Comparison of ENCODE assay signal across 8 mouse cellular contexts in the genomic region with DNA sequence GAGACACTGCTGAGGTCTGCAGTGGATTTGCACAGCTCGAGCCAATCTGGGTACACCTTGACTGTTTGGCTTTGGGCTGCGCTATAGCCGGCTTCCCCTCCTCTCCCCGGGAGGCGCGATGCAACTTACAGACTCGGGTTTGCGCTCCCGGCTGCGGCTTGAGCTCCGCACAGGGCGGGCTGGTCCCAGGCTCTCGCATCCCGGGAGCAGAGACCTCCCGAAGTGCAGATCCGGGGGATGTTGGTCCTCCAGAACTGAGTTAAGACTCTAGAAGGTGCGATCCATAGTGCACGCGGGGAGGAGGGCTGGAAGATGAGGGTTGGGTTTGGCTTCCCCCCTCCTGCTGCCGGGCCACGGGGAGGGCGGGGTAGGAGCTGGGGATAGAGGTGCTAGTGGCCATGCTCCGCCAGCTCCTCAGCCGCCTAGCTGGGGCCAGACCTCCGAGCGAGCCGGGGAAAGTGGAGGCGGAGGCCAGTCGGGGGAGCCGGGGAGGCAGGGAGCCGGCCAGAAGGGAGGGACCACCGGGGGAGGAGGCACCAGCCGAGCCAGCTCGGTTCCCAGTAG. TPM values are rescaled to one million over a fixed set of nuclear protein-coding genes. Genes with fewer than 3 reads are reported as not detected.
DNase-seq lines count a peak whose midpoint lies in the region; ATAC-seq and TF ChIP-seq lines count a peak whose summit lies in the region.

A gene (minus strand): TSS at position 560 of the 564 bp plus-strand sequence.

- H3K9me3 ChIP-seq in hindbrain, postnatal 0 days (ENCODE audit: low read length), result no peaks in the 10 kb centered on the region
- no peaks in the 10 kb centered on the region for H3K9me3 ChIP-seq in limb, embryonic 14.5 days (ENCODE audit: control insufficient read depth, low read length)
- no peaks in the 10 kb centered on the region for H3K9me3 ChIP-seq in midbrain, embryonic 14.5 days (ENCODE audit: control insufficient read depth, low read length)

- peak; percentile 72 for DNase-seq in ZHBTc4 (ENCODE audit: low read depth, low spot score)
- DNase-seq in cerebellum, postnatal 36 days, result peak; percentile 14 to 29
- DNase-seq in gastrocnemius, postnatal 25 days, result peak; percentile 76
- DNase-seq in hindbrain, postnatal 0 days (ENCODE audit: low spot score), result peak; percentile 32
- peak; percentile 56 for DNase-seq in limb, embryonic 14.5 days (ENCODE audit: low spot score)
- DNase-seq in midbrain, embryonic 14.5 days, result peak; percentile 78
- DNase-seq in spleen, postnatal 10 days (ENCODE audit: low spot score in 2 of 2), result peak; percentile 9 to 34
- DNase-seq in c-Kit-positive CD71-positive TER-119-positive erythroid progenitor cells, embryonic 14.5 days (ENCODE audit: low spot score), result no peak

- peak within 1 kb of the TSS; percentile 91 for H3K4me2 ChIP-seq in hindbrain, postnatal 0 days (ENCODE audit: low read depth, low read length)
- peak within 1 kb of the TSS; percentile 92 for H3K4me2 ChIP-seq in limb, embryonic 14.5 days (replicated peaks; ENCODE audit: low read depth, low read length, severe bottlenecking)
- H3K4me2 ChIP-seq in midbrain, embryonic 14.5 days (ENCODE audit: low read length), result peak within 1 kb of the TSS; percentile 96

- no peak within 1 kb of the TSS for H3K27ac ChIP-seq in hindbrain, postnatal 0 days
- no peak within 1 kb of the TSS for H3K27ac ChIP-seq in limb, embryonic 14.5 days (replicated peaks; ENCODE audit: low read depth, low read length)
- H3K27ac ChIP-seq in midbrain, embryonic 14.5 days (replicated peaks; ENCODE audit: low read depth, low read length), result no peak within 1 kb of the TSS

- TF ChIP-seq CTCF in hindbrain, postnatal 0 days (IDR thresholded peaks at IDR 0.05; ENCODE audit: low read depth), result no peak

- no peaks in the 10 kb centered on the region for H3K36me3 ChIP-seq in hindbrain, postnatal 0 days (ENCODE audit: insufficient read depth, low read length)
- no peaks in the 10 kb centered on the region for H3K36me3 ChIP-seq in limb, embryonic 14.5 days (ENCODE audit: control insufficient read depth, insufficient read depth, low read length)
- H3K36me3 ChIP-seq in midbrain, embryonic 14.5 days (ENCODE audit: control insufficient read depth, insufficient read depth, low read length), result no peaks in the 10 kb centered on the region

- ATAC-seq in hindbrain, postnatal 0 days, result peak; percentile 85
- peak; percentile 84 for ATAC-seq in limb, embryonic 14.5 days (ENCODE audit: low FRiP score, low read depth)
- ATAC-seq in midbrain, embryonic 14.5 days (ENCODE audit: low FRiP score, low TSS enrichment), result peak; percentile 77

- no peaks in the 10 kb centered on the region for H3K4me1 ChIP-seq in hindbrain, postnatal 0 days (ENCODE audit: insufficient read depth, low read length)
- peaks cover 5% of the 10 kb centered on the region; the same call in 1 of the 2 replicates for H3K4me1 ChIP-seq in limb, embryonic 14.5 days (ENCODE audit: control insufficient read depth, insufficient read depth, low read length)
- H3K4me1 ChIP-seq in midbrain, embryonic 14.5 days (ENCODE audit: control insufficient read depth, insufficient read depth, low read length), result peaks cover 13% of the 10 kb centered on the region

- H3K27me3 ChIP-seq in hindbrain, postnatal 0 days (ENCODE audit: insufficient read depth, low read length), result peaks cover 5% of the 10 kb centered on the region; the same call in 1 of the 2 replicates
- H3K27me3 ChIP-seq in limb, embryonic 14.5 days (ENCODE audit: control insufficient read depth, insufficient read depth, low read length), result peaks cover 54% of the 10 kb centered on the region
- H3K27me3 ChIP-seq in midbrain, embryonic 14.5 days (ENCODE audit: control insufficient read depth, insufficient read depth, low read length), result peaks cover 49% of the 10 kb centered on the region

- peak within 1 kb of the TSS; percentile 46 for H3K4me3 ChIP-seq in hindbrain, postnatal 0 days (ENCODE audit: low read length)
- peak within 1 kb of the TSS; percentile 42 for H3K4me3 ChIP-seq in limb, embryonic 14.5 days (replicated peaks; ENCODE audit: low read length)
- peak within 1 kb of the TSS; percentile 46 for H3K4me3 ChIP-seq in midbrain, embryonic 14.5 days (replicated peaks; ENCODE audit: low read depth, low read length)

- under 1% methylated on average over 34 of the region's 34 CpGs for WGBS in hindbrain, postnatal 0 days
- WGBS in limb, embryonic 14.5 days, result under 1% methylated on average over 32 of the region's 34 CpGs
- under 1% methylated on average over 34 of the region's 34 CpGs for WGBS in midbrain, embryonic 14.5 days

- no peak within 1 kb of the TSS; the same call in 1 of the 2 replicates for H3K9ac ChIP-seq in hindbrain, postnatal 0 days (replicated peaks; ENCODE audit: low read length)
- H3K9ac ChIP-seq in limb, embryonic 14.5 days (ENCODE audit: low read depth, low read length, severe bottlenecking), result peak within 1 kb of the TSS; percentile 53
- peak within 1 kb of the TSS; percentile 40; the same call in 1 of the 2 replicates for H3K9ac ChIP-seq in midbrain, embryonic 14.5 days (replicated peaks; ENCODE audit: low read length)

- TF ChIP-seq POLR2A in limb, embryonic 14.5 days (IDR thresholded peaks at IDR 0.05; ENCODE audit: borderline replicate concordance, extremely low read depth, insufficient read depth, insufficient read length), result no peak

RNA-seq across cellular contexts. Expression of the gene that starts here (rescaled TPM):
- total RNA-seq in gastrocnemius, postnatal 25 days (2021), result 1 to 10 TPM; 8.2 to 8.8 TPM
- 10.1 and 13.7 TPM in 2 replicates for total RNA-seq in hindbrain, postnatal 0 days (2014; rRNA removed)
- 7.7 and 8.8 TPM in 2 replicates for polyA plus RNA-seq in hindbrain, postnatal 0 days (2015; fragmentation: Nextera tagmentation; extraction: Ambion mirVana)
- polyA plus RNA-seq in limb, embryonic 14.5 days (2012; rRNA removed), result 9.7 and 10.0 TPM in 2 replicates
- 8.2 and 11.3 TPM in 2 replicates for polyA plus RNA-seq in limb, embryonic 14.5 days (2014; fragmentation: Nextera tagmentation; extraction: Ambion mirVana)
- 10.7 and 13.6 TPM in 2 replicates for polyA plus RNA-seq in midbrain, embryonic 14.5 days (2014; fragmentation: Nextera tagmentation; extraction: Ambion mirVana)
